Mouse (Mus musculus) heart, embryonic 14.5 days (tissue): ENCODE results near the gene Isoc2b. TPM values are rescaled to one million over a fixed set of nuclear protein-coding genes. Genes with fewer than 3 reads are reported as not detected.
A peak's percentile ranks its signal among the peaks of the same experiment; 100 is the strongest.

ENCODE experiments used
- ATAC-seq: fragments of 200-750 bp; cut with Nextera tagmentation; 2 replicates; pipeline ENCODE4 v1.8.0; 2017; ENCODE audit warnings: low read depth, moderate TSS enrichment; ENCODE audit not compliant: insufficient number of reproducible peaks, insufficient read depth, low FRiP score
- H3K27ac ChIP-seq, 2 experiments: fragments of 200-500 bp in 1 of 2; fragments of 300-500 bp in 1 of 2; sonication (generic) in 1 of 2; replicated peaks in 1 of 2; 2 replicates each; pipeline ENCODE4 v1.5.1; 2012 to 2014; ENCODE audit warnings: low read depth in 2 of 2, low read length in 2 of 2, control low read depth in 1 of 2, mild to moderate bottlenecking in 1 of 2, mixed read lengths in 1 of 2; ENCODE audit not compliant: control insufficient read depth in 1 of 2, insufficient read depth in 1 of 2
- H3K27me3 ChIP-seq: fragments of 300-500 bp; sonication (generic); 2 replicates; pipeline ENCODE4 v1.6.1; 2014; ENCODE audit warnings: mild to moderate bottlenecking, low read length, control low read depth; ENCODE audit not compliant: control insufficient read depth, insufficient read depth
- H3K36me3 ChIP-seq: fragments of 300-500 bp; sonication (generic); 2 replicates; pipeline ENCODE4 v1.6.1; 2014; ENCODE audit warnings: mild to moderate bottlenecking, control low read depth, low read length, mixed read lengths; ENCODE audit not compliant: control insufficient read depth, insufficient read depth
- H3K4me1 ChIP-seq, 2 experiments: fragments of 200-500 bp in 1 of 2; fragments of 300-500 bp in 1 of 2; sonication (generic) in 1 of 2; 2 replicates each; pipeline ENCODE4 v1.6.1; 2012 to 2014; ENCODE audit warnings: low read length in 2 of 2, control low read depth in 1 of 2, mixed read lengths in 1 of 2; ENCODE audit not compliant: control insufficient read depth in 2 of 2, insufficient read depth in 2 of 2
- H3K4me2 ChIP-seq: fragments of 300-500 bp; sonication (generic); 2 replicates; pipeline ENCODE4 v1.6.1; 2014; ENCODE audit warnings: mild to moderate bottlenecking, low read length
- H3K4me3 ChIP-seq, 2 experiments: fragments of 200-500 bp in 1 of 2; fragments of 300-500 bp in 1 of 2; sonication (generic) in 1 of 2; 2 replicates each; pipeline ENCODE4 v1.5.1; 2012 to 2014; ENCODE audit warnings: low read length in 2 of 2, mild to moderate bottlenecking in 2 of 2, control low read depth in 1 of 2, low read depth in 1 of 2, moderate library complexity in 1 of 2; ENCODE audit not compliant: control insufficient read depth in 1 of 2, insufficient read depth in 1 of 2
- H3K9ac ChIP-seq: fragments of 300-500 bp; sonication (generic); 2 replicates; pipeline ENCODE4 v1.6.1; 2014; ENCODE audit warnings: mild to moderate bottlenecking, low read length
- H3K9me3 ChIP-seq: fragments of 300-500 bp; sonication (generic); 2 replicates; pipeline ENCODE4 v1.6.1; 2016; ENCODE audit warnings: low read length, control low read depth; ENCODE audit not compliant: control insufficient read depth
- WGBS: fragments of 180-500 bp; shearing (Covaris S2); extraction: QIAGEN DNeasy Blood & Tissue Kit; methylation state at CpG from one replicate; pipeline ENCODE4 v1.1.7; 2014; 5-methylcytosine and 5-hydroxymethylcytosine counted together
- polyA plus RNA-seq: library from polyadenylated mRNA; unstranded; fragments of >200 nt; fragmentation: Nextera tagmentation; extraction: Ambion mirVana; gene quantifications from 2 replicates; pipeline ENCODE4 v1.2.1, GENCODE M21; 2014

The Isoc2b gene
- polyA plus RNA-seq, 1 experiment from 2014 or later: 4.3 TPM

DNA sequence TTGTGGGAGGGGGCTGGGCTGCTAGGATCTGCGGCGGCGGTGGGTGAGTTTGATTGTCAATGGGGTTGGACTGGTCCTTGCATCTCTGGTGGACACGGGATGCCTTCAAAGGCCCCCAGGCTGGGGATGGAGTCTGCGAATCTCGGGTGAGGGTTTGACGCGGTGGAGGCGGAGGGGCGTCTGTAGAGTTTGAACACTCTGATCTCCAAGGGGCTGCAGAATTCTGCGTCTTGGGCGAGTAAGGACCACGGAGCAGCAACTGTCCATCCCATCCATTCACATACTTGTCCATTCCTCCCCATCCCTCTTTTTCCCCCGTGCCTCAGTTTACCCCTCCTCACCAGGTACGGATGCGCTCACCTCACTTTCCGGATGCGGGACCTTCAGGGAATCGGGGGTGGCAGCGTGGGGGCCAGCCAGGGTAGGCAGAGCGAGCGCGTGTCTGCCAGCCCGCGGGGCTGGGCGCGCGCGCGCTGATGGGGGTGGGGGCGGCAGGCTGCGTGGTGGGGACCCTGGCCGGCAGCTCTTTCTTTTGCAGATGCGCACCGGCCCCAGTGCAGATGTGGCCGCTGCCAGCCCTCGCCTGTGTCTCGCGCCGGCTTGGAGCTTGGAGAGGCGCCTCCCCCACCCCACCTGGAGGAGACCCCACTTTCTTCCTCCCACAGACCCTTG, 25.7 kb downstream of the Isoc2b start, which contains the start of gene Shisa7:
TSS of gene Shisa7 (minus strand) at position 452 of the 672 bp plus-strand sequence.
- Histone ChIP-seq H3K4me2 (peak within 1 kb of the TSS; percentile 63), H3K36me3 (no peaks in the 10 kb centered on the region), H3K27ac (no peak within 1 kb of the TSS), H3K27me3 (peaks cover 61% of the 10 kb centered on the region), H3K9me3 (no peaks in the 10 kb centered on the region), H3K4me3 (peak within 1 kb of the TSS; percentile 18 to 30; a peak in 3 of 4 replicates), H3K4me1 (peaks cover 2 to 14% of the 10 kb centered on the region in 2 experiments; a peak in 2 of 4 replicates), H3K9ac (no peak within 1 kb of the TSS; the same call in 1 of the 2 replicates)
- ATAC-seq: no peak
- WGBS: 1% methylated on average over 41 of the region's 41 CpGs

DNA sequence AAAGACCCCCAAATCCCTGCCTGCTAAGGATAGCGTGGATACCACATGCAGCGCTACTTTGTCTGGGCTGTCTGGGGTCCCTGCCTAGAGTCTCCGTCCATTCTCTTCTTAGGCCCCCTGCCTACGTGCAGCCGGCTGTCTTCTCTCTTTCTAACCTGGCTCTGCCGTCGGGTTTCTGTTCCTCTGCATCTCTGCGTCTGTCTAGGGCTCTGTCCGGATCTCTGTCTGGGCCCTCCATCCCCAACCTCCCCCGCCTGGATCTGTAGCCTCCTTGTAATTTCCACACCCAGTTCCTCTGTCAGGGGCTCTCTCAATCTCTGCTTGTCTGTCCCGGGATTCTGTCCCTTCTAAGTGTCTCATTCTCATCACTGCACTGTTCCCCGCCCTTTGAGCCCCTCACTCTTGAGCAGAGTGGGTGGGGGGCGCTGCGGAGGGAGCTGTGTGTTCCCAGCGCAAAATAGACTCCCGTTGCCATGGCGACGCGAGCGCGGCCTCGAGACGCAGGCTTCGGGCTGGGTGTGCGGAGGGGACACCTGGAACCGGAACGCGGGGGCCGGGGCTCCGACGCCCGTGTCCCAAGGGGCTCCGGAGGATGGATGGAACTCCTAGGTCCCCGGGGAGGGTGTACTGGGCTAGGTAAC, 26.3 kb downstream of the Isoc2b start:
- no peak overlapping the region for H3K9ac ChIP-seq
- no peaks in the 10 kb centered on the region for H3K36me3 ChIP-seq
- 2% methylated on average over 33 of the region's 34 CpGs for WGBS
- peaks cover 67% of the 10 kb centered on the region for H3K27me3 ChIP-seq
- H3K4me2 ChIP-seq: peak overlapping the region; percentile 63
- no peaks in the 10 kb centered on the region for H3K9me3 ChIP-seq
- no peak overlapping the region for H3K27ac ChIP-seq
- peaks cover 2 to 14% of the 10 kb centered on the region in 2 experiments; a peak in 2 of 4 replicates for H3K4me1 ChIP-seq
- peak; percentile 5; the same call in 1 of the 2 replicates for ATAC-seq
- peak overlapping the region; percentile 6 to 30; a peak in 3 of 4 replicates for H3K4me3 ChIP-seq

DNA sequence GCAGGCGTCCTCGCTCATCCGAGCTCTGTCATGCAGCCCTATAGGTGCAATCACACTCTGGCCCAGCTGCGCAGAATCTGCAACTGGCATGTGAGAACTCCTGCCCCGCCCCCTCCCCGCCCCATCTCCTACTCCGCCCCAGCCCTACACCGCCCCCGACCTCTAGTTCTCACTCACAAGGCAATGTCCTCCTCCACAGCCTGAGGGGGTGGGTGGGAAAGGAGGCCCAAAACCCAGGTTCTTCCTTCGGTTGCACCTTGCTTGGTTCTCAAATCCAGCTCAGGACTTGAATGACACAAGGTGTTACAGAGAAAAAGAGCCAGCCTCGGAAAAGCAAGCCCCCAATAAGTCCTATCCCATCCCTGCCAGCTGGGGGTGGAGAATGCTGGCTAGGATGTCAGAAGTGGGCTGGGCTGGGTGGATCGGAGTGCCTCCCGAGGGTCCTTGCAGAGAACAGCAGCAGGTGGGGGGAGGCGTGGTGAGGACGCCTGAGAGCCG, 27.4 kb downstream of the Isoc2b start:
- Histone ChIP-seq H3K4me3 (peak overlapping the region in 1 of 2 experiments; percentile 24; a peak in 2 of 4 replicates), H3K4me1 (peaks cover 2 to 14% of the 10 kb centered on the region in 2 experiments; a peak in 2 of 4 replicates), H3K27ac (no peak overlapping the region), H3K9ac (peak overlapping the region; percentile 4; the same call in 1 of the 2 replicates), H3K9me3 (no peaks in the 10 kb centered on the region), H3K27me3 (peaks cover 66% of the 10 kb centered on the region), H3K36me3 (no peaks in the 10 kb centered on the region), H3K4me2 (peak overlapping the region; percentile 49)
- ATAC-seq: no peak
- WGBS: 3% methylated on average over 16 of the region's 16 CpGs

DNA sequence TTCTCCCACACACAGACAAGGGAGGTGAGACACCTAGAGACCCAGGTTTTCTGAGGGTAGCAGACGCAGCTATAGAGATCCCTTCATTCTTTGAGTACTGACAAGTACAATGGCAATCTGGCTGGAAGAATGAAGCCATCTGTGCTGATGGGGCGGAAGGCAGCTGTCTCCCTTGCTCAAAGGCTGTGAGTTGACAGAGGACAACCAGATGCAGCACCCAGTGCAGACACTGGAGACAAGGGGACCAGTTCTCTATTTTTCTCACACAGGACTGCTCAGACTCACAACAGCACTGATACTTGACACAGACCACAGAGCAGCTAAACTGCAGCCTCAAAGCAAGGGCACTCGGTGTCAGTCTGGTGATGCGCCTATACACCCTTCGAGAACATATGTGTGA, 28.0 kb downstream of the Isoc2b start:
- ATAC-seq: no peak
- WGBS: 42% methylated on average over 5 of the region's 5 CpGs
- peaks cover 2 to 14% of the 10 kb centered on the region in 2 experiments; a peak in 2 of 4 replicates for H3K4me1 ChIP-seq
- H3K4me2 ChIP-seq: no peak overlapping the region
- H3K27ac ChIP-seq: no peak overlapping the region
- H3K9ac ChIP-seq: no peak overlapping the region
- no peak overlapping the region for H3K4me3 ChIP-seq
- no peaks in the 10 kb centered on the region for H3K36me3 ChIP-seq
- H3K9me3 ChIP-seq: no peaks in the 10 kb centered on the region
- peaks cover 72% of the 10 kb centered on the region for H3K27me3 ChIP-seq

DNA sequence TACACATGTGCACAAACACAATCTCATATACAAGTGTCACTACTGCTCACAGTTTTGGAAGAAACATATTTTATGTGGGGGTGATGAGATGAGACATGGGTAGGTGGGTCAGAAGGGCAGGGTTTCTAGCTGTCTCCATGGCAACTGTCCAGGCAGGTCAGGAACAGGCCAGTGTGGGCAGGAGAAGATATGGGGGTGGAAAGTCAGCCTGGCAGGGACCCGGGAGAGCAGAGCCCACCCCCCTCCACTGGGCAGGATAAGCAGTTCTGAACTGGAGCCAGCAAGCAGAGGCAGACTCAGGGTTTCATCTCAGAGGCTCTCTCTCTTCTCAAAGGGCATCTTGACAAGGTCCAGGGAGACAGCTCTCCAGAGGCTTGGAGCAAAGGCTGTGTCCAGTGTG, 32.4 kb downstream of the Isoc2b start:
- H3K36me3 ChIP-seq: no peaks in the 10 kb centered on the region
- no peak overlapping the region for H3K4me2 ChIP-seq
- no peak overlapping the region for H3K4me3 ChIP-seq
- H3K9ac ChIP-seq: no peak overlapping the region
- peaks cover 72% of the 10 kb centered on the region for H3K27me3 ChIP-seq
- 0% methylated on average over 1 of the region's 1 CpGs for WGBS
- ATAC-seq: no peak
- H3K4me1 ChIP-seq: peaks cover 2 to 6% of the 10 kb centered on the region in 2 experiments; a peak in 3 of 4 replicates
- no peaks in the 10 kb centered on the region for H3K9me3 ChIP-seq
- H3K27ac ChIP-seq: no peak overlapping the region

DNA sequence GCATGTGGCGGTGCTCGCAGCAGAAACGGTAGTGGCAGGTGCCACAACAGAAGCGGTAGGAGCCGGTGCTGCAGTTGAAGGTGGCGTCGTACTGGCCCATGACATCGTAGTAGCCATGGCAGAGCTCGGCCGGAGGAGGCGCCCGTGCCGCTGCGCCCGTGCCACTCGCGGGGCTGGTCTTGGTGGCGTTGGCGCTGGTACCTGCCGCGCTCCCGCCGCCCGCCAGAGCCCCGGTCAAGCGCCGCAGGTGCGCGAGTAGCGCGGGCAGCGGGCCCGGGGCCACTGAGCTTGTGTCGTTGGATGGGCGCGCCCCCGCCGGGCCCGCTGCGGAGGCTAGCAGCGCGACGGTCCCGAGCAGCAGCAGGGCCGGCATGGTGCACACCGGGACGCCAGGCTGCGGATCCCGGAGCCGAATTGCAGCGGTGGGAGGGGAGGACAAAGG, 33.7 kb downstream of the Isoc2b start:
- under 1% methylated on average over 51 of the region's 51 CpGs for WGBS
- Histone ChIP-seq H3K4me1 (peaks cover 2 to 5% of the 10 kb centered on the region in 2 experiments; a peak in 2 of 4 replicates), H3K4me3 (peak overlapping the region; percentile 49 to 52), H3K27ac (no peak overlapping the region), H3K36me3 (no peaks in the 10 kb centered on the region), H3K9ac (peak overlapping the region; percentile 48; the same call in 1 of the 2 replicates), H3K27me3 (peaks cover 69% of the 10 kb centered on the region), H3K9me3 (no peaks in the 10 kb centered on the region), H3K4me2 (peak overlapping the region; percentile 84)
- peak; percentile 20; the same call in 1 of the 2 replicates for ATAC-seq

DNA sequence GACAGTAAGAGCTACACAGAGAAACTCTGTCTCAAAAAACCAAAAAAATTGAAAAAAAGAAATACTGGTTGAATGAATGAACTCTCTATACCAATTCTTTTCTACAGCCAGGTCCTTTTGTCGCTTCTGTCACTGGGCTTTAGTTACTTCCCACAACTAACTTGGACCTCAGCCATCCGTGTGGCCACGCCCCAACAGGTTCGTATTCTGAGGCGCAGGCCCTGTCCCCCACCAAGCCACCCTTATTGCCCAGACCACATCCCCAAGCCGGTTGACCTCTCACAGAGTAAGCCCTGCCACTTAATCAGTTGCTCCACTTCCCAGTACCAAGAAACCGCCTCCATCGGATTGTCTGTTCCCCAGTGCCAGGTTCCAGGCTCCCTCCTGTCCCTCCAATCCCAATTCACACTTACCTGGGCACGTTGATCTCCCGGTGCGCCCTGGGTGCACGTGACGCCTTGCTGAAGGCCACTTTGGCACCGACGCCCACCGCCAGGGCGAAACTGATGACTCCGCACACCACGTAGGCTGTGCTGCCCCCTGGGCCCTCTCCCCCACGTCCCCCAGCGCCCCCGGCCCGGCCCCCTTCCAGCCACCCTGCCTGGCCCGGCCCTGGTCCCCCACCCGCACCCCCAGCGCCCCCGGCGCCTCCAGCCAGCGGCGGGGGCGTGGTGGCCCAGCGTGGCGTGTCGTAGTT, 34.3 kb downstream of the Isoc2b start:
- Histone ChIP-seq H3K4me3 (peak overlapping the region; percentile 49 to 52), H3K27me3 (peaks cover 72% of the 10 kb centered on the region), H3K27ac (no peak overlapping the region), H3K36me3 (no peaks in the 10 kb centered on the region), H3K4me2 (peak overlapping the region; percentile 84), H3K9ac (peak overlapping the region; percentile 8; the same call in 1 of the 2 replicates), H3K9me3 (no peaks in the 10 kb centered on the region), H3K4me1 (peaks cover 2 to 5% of the 10 kb centered on the region in 2 experiments; a peak in 2 of 4 replicates)
- ATAC-seq: 0 out of 2 replicates have a peak, but pooled peaks have one; percentile 8
- 4% methylated on average over 31 of the region's 34 CpGs for WGBS
